12 mouse cellular contexts compared by ENCODE assay signal in the genomic region with DNA sequence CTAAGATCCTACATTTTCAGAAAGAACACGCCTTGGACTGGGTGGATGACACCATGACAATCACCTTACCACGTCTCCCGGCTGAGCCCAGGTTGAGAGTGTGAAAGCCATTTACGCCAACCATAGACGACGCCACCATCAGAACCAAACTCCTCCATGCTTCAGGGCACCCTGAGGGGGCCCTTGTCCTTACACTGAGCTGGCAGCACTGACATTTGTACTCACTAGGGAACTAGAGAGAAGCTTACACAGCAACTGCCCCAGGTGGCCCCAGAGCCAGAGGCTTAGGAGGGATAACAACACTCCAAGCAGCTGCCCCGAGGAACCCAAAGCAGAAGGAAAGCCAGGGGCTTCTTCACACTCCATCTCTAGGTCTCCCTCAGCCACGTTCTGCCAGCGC. TPM values are rescaled to one million over a fixed set of nuclear protein-coding genes. Genes with fewer than 3 reads are reported as not detected.
DNase-seq lines count a peak whose midpoint lies in the region; ATAC-seq and TF ChIP-seq lines count a peak whose summit lies in the region.
"Had no signal": no experiment of that assay in that cellular context is flagged by ENCODE, and none has a peak within 500 bp of the region (broad histone marks: within the 10 kb centered on the region; RNA-seq: fewer than 3 reads in every experiment).

No protein-coding gene starts in this region.

- intact Hi-C loops in heart, adult 2 months (cut with DNase I) = no loop called here

- ATAC-seq in midbrain, embryonic 13.5 days = no peak
- ATAC-seq in midbrain, embryonic 16.5 days = no peak
- no peak for ATAC-seq in stomach, embryonic 16.5 days (ENCODE audit: insufficient read depth, low FRiP score)

- peak overlapping the region; percentile 49 for H3K4me3 ChIP-seq in heart, adult 2 months
- 0 out of 2 replicates have a peak overlapping the region, but pooled peaks have one; percentile 2 for H3K4me3 ChIP-seq in midbrain, embryonic 13.5 days (replicated peaks)
- no peak overlapping the region for H3K4me3 ChIP-seq in midbrain, embryonic 16.5 days (ENCODE audit: low read depth, low read length)
- H3K4me3 ChIP-seq in limb, embryonic 10.5 days = peak overlapping the region; percentile 91; the same call in 1 of the 2 replicates
- 0 out of 2 replicates have a peak overlapping the region, but pooled peaks have one; percentile 4 for H3K4me3 ChIP-seq in stomach, embryonic 16.5 days (replicated peaks; ENCODE audit: low read length)

- H3K9ac ChIP-seq in heart, adult 2 months (ENCODE audit: low read depth, low read length) = peak overlapping the region; percentile 76
- no peak overlapping the region for H3K9ac ChIP-seq in midbrain, embryonic 13.5 days (replicated peaks)
- H3K9ac ChIP-seq in midbrain, embryonic 16.5 days (ENCODE audit: low read depth, low read length) = no peak overlapping the region
- H3K9ac ChIP-seq in stomach, embryonic 16.5 days (ENCODE audit: low read length) = peak overlapping the region; percentile 96

- H3K9me3 ChIP-seq in midbrain, embryonic 13.5 days = no peaks in the 10 kb centered on the region
- H3K9me3 ChIP-seq in midbrain, embryonic 16.5 days (replicated peaks; ENCODE audit: control insufficient read depth, low read length, poor library complexity, severe bottlenecking) = no peaks in the 10 kb centered on the region
- H3K9me3 ChIP-seq in limb, embryonic 10.5 days (replicated peaks) = no peaks in the 10 kb centered on the region
- no peaks in the 10 kb centered on the region for H3K9me3 ChIP-seq in stomach, embryonic 16.5 days (replicated peaks; ENCODE audit: control insufficient read depth, low read length)

- DNase-seq in heart, adult 2 months = peak in 1 of 2 experiments; percentile 39
- no peak for DNase-seq in heart, adult 8-10 months (ENCODE audit: low spot score)
- no peak for DNase-seq in limb, embryonic 10.5 days (ENCODE audit: low spot score)
- no peak for DNase-seq in layer of hippocampus, adult 11-12 months (ENCODE audit: low spot score)
- no peak for DNase-seq in urinary bladder, postnatal 36 days (ENCODE audit: low spot score in 2 of 2)
- DNase-seq: adrenal gland, adult 2 months; gastrocnemius, postnatal 36 days had no signal

- no peak for TF ChIP-seq EP300 in heart, adult 2 months (IDR thresholded peaks at IDR 0.05; ENCODE audit: insufficient read depth, low read depth, low read length)

- H3K27me3 ChIP-seq in heart, adult 2 months (ENCODE audit: control insufficient read depth, insufficient read depth, low read length) = no peaks in the 10 kb centered on the region
- H3K27me3 ChIP-seq in midbrain, embryonic 13.5 days = no peaks in the 10 kb centered on the region
- H3K27me3 ChIP-seq in midbrain, embryonic 16.5 days (ENCODE audit: control insufficient read depth, insufficient read depth, low read depth, low read length) = no peaks in the 10 kb centered on the region
- no peaks in the 10 kb centered on the region for H3K27me3 ChIP-seq in limb, embryonic 10.5 days (ENCODE audit: low read depth, poor library complexity, severe bottlenecking)
- H3K27me3 ChIP-seq in stomach, embryonic 16.5 days (ENCODE audit: control insufficient read depth, insufficient read depth, low read length) = no peaks in the 10 kb centered on the region

- no peak for TF ChIP-seq CTCF in heart, adult 2 months (IDR thresholded peaks at IDR 0.05)

- peaks cover 3% of the 10 kb centered on the region for H3K36me3 ChIP-seq in heart, adult 2 months (ENCODE audit: control insufficient read depth, insufficient read depth, low read length)
- peaks cover 26% of the 10 kb centered on the region for H3K36me3 ChIP-seq in midbrain, embryonic 13.5 days
- peaks cover 8% of the 10 kb centered on the region; the same call in 1 of the 2 replicates for H3K36me3 ChIP-seq in midbrain, embryonic 16.5 days (ENCODE audit: control insufficient read depth, insufficient read depth, low read length)
- H3K36me3 ChIP-seq in limb, embryonic 10.5 days = peaks cover 56% of the 10 kb centered on the region
- H3K36me3 ChIP-seq in stomach, embryonic 16.5 days (ENCODE audit: control insufficient read depth, insufficient read depth, low read length) = 0 out of 2 replicates have a peak, but pooled peaks cover 10% of the 10 kb centered on the region

- TF ChIP-seq POLR2A in heart, adult 2 months (IDR thresholded peaks at IDR 0.05; ENCODE audit: insufficient read depth, low read depth, low read length) = no peak

- H3K79me2 ChIP-seq in heart, adult 2 months (replicated peaks; ENCODE audit: control insufficient read depth, insufficient read depth, low read length) = peaks cover 9% of the 10 kb centered on the region

- peak overlapping the region; percentile 89 for H3K27ac ChIP-seq in heart, adult 2 months
- H3K27ac ChIP-seq in midbrain, embryonic 13.5 days = no peak overlapping the region
- H3K27ac ChIP-seq in midbrain, embryonic 16.5 days (ENCODE audit: low read length) = no peak overlapping the region
- no peak overlapping the region for H3K27ac ChIP-seq in limb, embryonic 10.5 days
- peak overlapping the region; percentile 97 for H3K27ac ChIP-seq in stomach, embryonic 16.5 days (ENCODE audit: low read length)

- 43% methylated on average over 9 of the region's 9 CpGs for WGBS in heart, adult 2 months
- 64% methylated on average over 9 of the region's 9 CpGs for WGBS in midbrain, embryonic 13.5 days
- 65% methylated on average over 9 of the region's 9 CpGs for WGBS in midbrain, embryonic 16.5 days
- WGBS in limb, embryonic 10.5 days = 59% methylated on average over 9 of the region's 9 CpGs
- 60% methylated on average over 9 of the region's 9 CpGs for WGBS in stomach, embryonic 16.5 days

- H3K4me2 ChIP-seq in midbrain, embryonic 13.5 days (replicated peaks) = peak overlapping the region; percentile 87; the same call in 1 of the 2 replicates
- no peak overlapping the region for H3K4me2 ChIP-seq in midbrain, embryonic 16.5 days (ENCODE audit: low read length)
- peak overlapping the region; percentile 73; the same call in 1 of the 2 replicates for H3K4me2 ChIP-seq in stomach, embryonic 16.5 days (ENCODE audit: low read depth, low read length)

- H3K4me1 ChIP-seq in heart, adult 2 months (ENCODE audit: control insufficient read depth, insufficient read depth, low read length) = peaks cover 9% of the 10 kb centered on the region
- H3K4me1 ChIP-seq in midbrain, embryonic 13.5 days (replicated peaks) = peaks cover 53% of the 10 kb centered on the region
- peaks cover 33% of the 10 kb centered on the region for H3K4me1 ChIP-seq in midbrain, embryonic 16.5 days (ENCODE audit: control insufficient read depth, insufficient read depth, low read length)
- H3K4me1 ChIP-seq in limb, embryonic 10.5 days = peaks cover 64% of the 10 kb centered on the region
- peaks cover 56% of the 10 kb centered on the region for H3K4me1 ChIP-seq in stomach, embryonic 16.5 days (ENCODE audit: control insufficient read depth, insufficient read depth, low read length)

RNA-seq across cellular contexts. Expression of a gene that starts 3.1 kb away (rescaled TPM):
- total RNA-seq in heart, adult 2 months (2021) = 100 to 1,000 TPM; 153 to 220 TPM
- polyA plus RNA-seq in heart, adult 2 months (2012; rRNA removed) = 136 and 211 TPM in 2 replicates
- 100 to 1,000 TPM; 136 to 213 (median 183) TPM for total RNA-seq in heart, adult 8-10 months (2022)
- polyA plus RNA-seq in midbrain, embryonic 13.5 days (2015; fragmentation: Nextera tagmentation; extraction: Ambion mirVana) = 10.6 and 13.0 TPM in 2 replicates
- polyA plus RNA-seq in midbrain, embryonic 16.5 days (2015; fragmentation: Nextera tagmentation; extraction: Ambion mirVana) = 9.9 and 10.2 TPM in 2 replicates
- 15.7 and 16.5 TPM in 2 replicates for polyA plus RNA-seq in limb, embryonic 10.5 days (2016; fragmentation: Nextera tagmentation; extraction: Ambion mirVana)
- 15.2 and 17.8 TPM in 2 replicates for polyA plus RNA-seq in stomach, embryonic 16.5 days (2015; fragmentation: Nextera tagmentation; extraction: Ambion mirVana)

RNA-seq across cellular contexts. Expression of a gene that starts 23.9 kb away (rescaled TPM):
- total RNA-seq in heart, adult 2 months (2021) = 1 to 10 TPM; 2.6 to 2.7 TPM
- polyA plus RNA-seq in heart, adult 2 months (2012; rRNA removed) = 6.5 and 7.7 TPM in 2 replicates
- total RNA-seq in heart, adult 8-10 months (2022) = 1 to 10 TPM; 2.0 to 2.8 (median 2.6) TPM
- 139 and 157 TPM in 2 replicates for polyA plus RNA-seq in midbrain, embryonic 13.5 days (2015; fragmentation: Nextera tagmentation; extraction: Ambion mirVana)
- 198 and 205 TPM in 2 replicates for polyA plus RNA-seq in midbrain, embryonic 16.5 days (2015; fragmentation: Nextera tagmentation; extraction: Ambion mirVana)
- polyA plus RNA-seq in limb, embryonic 10.5 days (2016; fragmentation: Nextera tagmentation; extraction: Ambion mirVana) = 16.6 and 24.2 TPM in 2 replicates
- 27.3 and 28.2 TPM in 2 replicates for polyA plus RNA-seq in stomach, embryonic 16.5 days (2015; fragmentation: Nextera tagmentation; extraction: Ambion mirVana)

RNA-seq across cellular contexts. Expression of a gene that starts 35.9 kb away (rescaled TPM):
- total RNA-seq in heart, adult 2 months (2021) = 1 to 10 TPM; 1.6 to 2.1 TPM
- not detected in 2 replicates for polyA plus RNA-seq in heart, adult 2 months (2012; rRNA removed)
- 1 to 10 TPM; 1.6 to 4.2 (median 2.3) TPM for total RNA-seq in heart, adult 8-10 months (2022)
- 0.67 TPM in 1 of 2 replicates, not detected in the other for polyA plus RNA-seq in midbrain, embryonic 13.5 days (2015; fragmentation: Nextera tagmentation; extraction: Ambion mirVana)
- not detected in 2 replicates for polyA plus RNA-seq in midbrain, embryonic 16.5 days (2015; fragmentation: Nextera tagmentation; extraction: Ambion mirVana)
- 0.28 TPM in 1 of 2 replicates, not detected in the other for polyA plus RNA-seq in limb, embryonic 10.5 days (2016; fragmentation: Nextera tagmentation; extraction: Ambion mirVana)
- polyA plus RNA-seq in stomach, embryonic 16.5 days (2015; fragmentation: Nextera tagmentation; extraction: Ambion mirVana) = 0.44 and 0.45 TPM in 2 replicates
- total RNA-seq: left cerebral cortex, adult 18-20 months had no signal
- polyA plus RNA-seq: cortical plate, adult 2 months had no signal

RNA-seq across cellular contexts. Expression of a gene that starts 36.0 kb away (rescaled TPM):
- total RNA-seq in heart, adult 2 months (2021) = 10 to 100 TPM; 26.8 to 27.6 TPM
- polyA plus RNA-seq in heart, adult 2 months (2012; rRNA removed) = 9.3 and 15.4 TPM in 2 replicates
- 10 to 100 TPM; 26.7 to 34.8 (median 30.0) TPM for total RNA-seq in heart, adult 8-10 months (2022)
- polyA plus RNA-seq in midbrain, embryonic 13.5 days (2015; fragmentation: Nextera tagmentation; extraction: Ambion mirVana) = 72.7 and 75.1 TPM in 2 replicates
- 65.3 and 73.1 TPM in 2 replicates for polyA plus RNA-seq in midbrain, embryonic 16.5 days (2015; fragmentation: Nextera tagmentation; extraction: Ambion mirVana)
- 60.7 and 68.0 TPM in 2 replicates for polyA plus RNA-seq in limb, embryonic 10.5 days (2016; fragmentation: Nextera tagmentation; extraction: Ambion mirVana)
- polyA plus RNA-seq in stomach, embryonic 16.5 days (2015; fragmentation: Nextera tagmentation; extraction: Ambion mirVana) = 44.9 and 52.4 TPM in 2 replicates

RNA-seq across cellular contexts. Expression of a gene that starts 56.0 kb away (rescaled TPM):
- total RNA-seq in heart, adult 2 months (2021) = 10 to 100 TPM; 47.9 to 55.4 TPM
- polyA plus RNA-seq in heart, adult 2 months (2012; rRNA removed) = 18.9 and 30.7 TPM in 2 replicates
- 10 to 100 TPM; 53.2 to 61.7 (median 56.4) TPM for total RNA-seq in heart, adult 8-10 months (2022)
- 28.6 and 29.5 TPM in 2 replicates for polyA plus RNA-seq in midbrain, embryonic 13.5 days (2015; fragmentation: Nextera tagmentation; extraction: Ambion mirVana)
- 17.8 and 18.9 TPM in 2 replicates for polyA plus RNA-seq in midbrain, embryonic 16.5 days (2015; fragmentation: Nextera tagmentation; extraction: Ambion mirVana)
- 21.8 and 25.4 TPM in 2 replicates for polyA plus RNA-seq in limb, embryonic 10.5 days (2016; fragmentation: Nextera tagmentation; extraction: Ambion mirVana)
- 17.0 and 18.6 TPM in 2 replicates for polyA plus RNA-seq in stomach, embryonic 16.5 days (2015; fragmentation: Nextera tagmentation; extraction: Ambion mirVana)

Comparison
In these comparisons a context has a peak if more than half of its experiments do, and no peak if none do; other contexts are left out.
1. H3K27ac ChIP-seq: peak in heart, adult 2 months (single experiment) and stomach, embryonic 16.5 days (single experiment); none in midbrain, embryonic 13.5 days (single experiment), midbrain, embryonic 16.5 days (single experiment) and limb, embryonic 10.5 days (single experiment).
2. H3K9ac ChIP-seq: peak in heart, adult 2 months (single experiment) and stomach, embryonic 16.5 days (single experiment); none in midbrain, embryonic 13.5 days (single experiment) and midbrain, embryonic 16.5 days (single experiment).